Mouse (Mus musculus) midbrain, embryonic 10.5 days (tissue): ENCODE data around the gene Plin2. TPM values are rescaled to one million over a fixed set of nuclear protein-coding genes. Genes with fewer than 3 reads are reported as not detected.

Experiments used
- DNase-seq: peaks from one replicate; pipeline ENCODE4 v3.0.0-alpha.2; 2017; ENCODE audit warnings: low spot score
- H3K27ac ChIP-seq: fragments of 300-500 bp; sonication (generic); replicated peaks from 2 replicates; pipeline ENCODE4 v1.5.1; 2016; ENCODE audit warnings: mild to moderate bottlenecking
- H3K27me3 ChIP-seq: fragments of 300-500 bp; sonication (generic); 2 replicates; pipeline ENCODE4 v1.6.1; 2016; ENCODE audit warnings: low read depth, mild to moderate bottlenecking; ENCODE audit not compliant: poor library complexity, severe bottlenecking
- H3K36me3 ChIP-seq: fragments of 300-500 bp; sonication (generic); 2 replicates; pipeline ENCODE4 v1.6.1; 2016; ENCODE audit warnings: mild to moderate bottlenecking, moderate library complexity
- H3K4me1 ChIP-seq: fragments of 300-500 bp; sonication (generic); 2 replicates; pipeline ENCODE4 v1.6.1; 2016
- H3K4me3 ChIP-seq: fragments of 300-500 bp; sonication (generic); 2 replicates; pipeline ENCODE4 v1.5.1; 2016; ENCODE audit warnings: mild to moderate bottlenecking, moderate library complexity
- H3K9me3 ChIP-seq: fragments of 300-500 bp; sonication (generic); replicated peaks from 2 replicates; pipeline ENCODE4 v1.6.1; 2016; ENCODE audit warnings: mild to moderate bottlenecking
- WGBS: fragments of 180-500 bp; shearing (Covaris S2); methylation state at CpG from one replicate; pipeline ENCODE4 v1.1.7; 2016; 5-methylcytosine and 5-hydroxymethylcytosine counted together
- polyA plus RNA-seq: library from polyadenylated mRNA; unstranded; fragments of >200 nt; fragmentation: Nextera tagmentation; extraction: Ambion mirVana; gene quantifications from 2 replicates; pipeline ENCODE4 v1.2.1, GENCODE M21; 2016

The Plin2 gene
- polyA plus RNA-seq, 1 experiment from 2014 or later: 79.3 TPM

- Histone ChIP-seq H3K4me3 (peak within 1 kb of the TSS; percentile 92), H3K27me3 (no peaks in the 10 kb centered on the region), H3K36me3 (peaks cover 29% of the 10 kb centered on the region), H3K27ac (peak within 1 kb of the TSS; percentile 92), H3K9me3 (no peaks in the 10 kb centered on the region), H3K4me1 (peaks cover 27% of the 10 kb centered on the region)
- WGBS: under 1% methylated on average over 59 of the region's 59 CpGs
- DNase-seq: peak; percentile 93
Measured at GRCm38 (mm10) chr4:86611524-86612288, 58.2 kb downstream of the Plin2 start, which contains the start of gene Haus6. Gene Haus6 (minus strand): TSS chr4:86612055.

Other genes starting within 250 kb of the Plin2 start
- not detected in 2 replicates for gene Saxo1, start 111.7 kb downstream of the Plin2 start, polyA plus RNA-seq
- 62.5 and 81.1 TPM in 2 replicates for gene Rraga, start 94.4 kb downstream of the Plin2 start, polyA plus RNA-seq
- 29.1 and 30.7 TPM in 2 replicates for gene Haus6, start 58.0 kb downstream of the Plin2 start, polyA plus RNA-seq
- gene Dennd4c, start 78.5 kb upstream of the Plin2 start, polyA plus RNA-seq: 4.2 and 5.1 TPM in 2 replicates
- 583 and 651 TPM in 2 replicates for gene Rps6, start 187.4 kb upstream of the Plin2 start, polyA plus RNA-seq
- gene Acer2, start 204.3 kb upstream of the Plin2 start, polyA plus RNA-seq: 5.3 and 7.1 TPM in 2 replicates